Comparison of ENCODE assay signal across 17 mouse cellular contexts in the genomic region with DNA sequence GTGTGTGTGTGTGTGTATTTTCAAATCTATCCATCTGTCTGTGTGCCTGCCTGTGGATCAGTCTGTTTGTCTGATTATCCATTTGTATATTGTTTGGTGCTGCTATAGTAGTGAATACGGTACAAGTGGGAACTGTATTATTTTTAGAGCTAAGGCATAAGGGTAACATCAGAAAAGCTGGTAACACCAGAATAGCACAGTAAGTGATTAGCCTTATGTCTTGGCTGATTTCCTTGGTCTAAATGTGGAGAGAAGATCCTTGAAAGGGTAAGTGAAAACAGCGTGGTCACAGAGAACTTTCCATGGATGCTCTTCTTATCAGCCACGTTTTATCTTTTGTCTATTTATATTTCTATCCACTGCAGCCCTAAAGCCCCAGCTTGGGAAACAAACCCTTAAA.
"Had no signal": no experiment of that assay in that cellular context is flagged by ENCODE, and none has a peak within 500 bp of the region (broad histone marks: within the 10 kb centered on the region; RNA-seq: fewer than 3 reads in every experiment).

No protein-coding gene starts in this region.

- H3K9ac ChIP-seq: limb, embryonic 15.5 days; liver, embryonic 12.5 days; lung, embryonic 14.5 days; neural tube, embryonic 15.5 days had no signal

- ATAC-seq: liver, embryonic 12.5 days had no signal

- H3K4me2 ChIP-seq: limb, embryonic 15.5 days; liver, embryonic 12.5 days; lung, embryonic 14.5 days; neural tube, embryonic 15.5 days had no signal

- H3K9me3 ChIP-seq: limb, embryonic 15.5 days; liver, embryonic 12.5 days; midbrain, embryonic 10.5 days; neural tube, embryonic 15.5 days had no signal

- DNase-seq: kidney, postnatal 10 days; kidney, postnatal 4 days; lung, embryonic 14.5 days; lung, postnatal 10 days; lung, postnatal 4 days; midbrain, embryonic 14.5 days; right cerebral cortex, adult 18-20 months; right cerebral cortex, postnatal 25 days; thymus, adult 18-20 months; thymus, postnatal 14 days had no signal

- H3K36me3 ChIP-seq: limb, embryonic 15.5 days; liver, embryonic 12.5 days; midbrain, embryonic 10.5 days; neural tube, embryonic 15.5 days had no signal

- H3K4me1 ChIP-seq: limb, embryonic 15.5 days; liver, embryonic 12.5 days; midbrain, embryonic 10.5 days; neural tube, embryonic 15.5 days had no signal

- H3K27me3 ChIP-seq: limb, embryonic 15.5 days; liver, embryonic 12.5 days; neural tube, embryonic 15.5 days had no signal

- H3K27ac ChIP-seq: layer of hippocampus, adult 2 months; limb, embryonic 15.5 days; liver, embryonic 12.5 days; midbrain, embryonic 10.5 days; neural tube, embryonic 15.5 days; stomach, postnatal 0 days had no signal

- H3K4me3 ChIP-seq: layer of hippocampus, adult 2 months; limb, embryonic 15.5 days; liver, embryonic 12.5 days; midbrain, embryonic 10.5 days; myocyte; neural tube, embryonic 15.5 days had no signal
